In genomic region chr17:28709552-28710290, GRCm38 (mm10) we compare ENCODE assay signal across 13 mouse cellular contexts. TPM values are rescaled to one million over a fixed set of nuclear protein-coding genes. Genes with fewer than 3 reads are reported as not detected.
DNase-seq lines count a peak whose midpoint lies in the region; ATAC-seq lines count a peak whose summit lies in the region.
"Had no signal": no experiment of that assay in that cellular context is flagged by ENCODE, and none has a peak within 500 bp of the region (broad histone marks: within the 10 kb centered on the region; RNA-seq: fewer than 3 reads in every experiment).

No protein-coding gene starts in this region.

- no peaks in the 10 kb centered on the region for H3K9me3 ChIP-seq in kidney, embryonic 16.5 days (ENCODE audit: low read length)
- H3K9me3 ChIP-seq in heart, embryonic 10.5 days: no peaks in the 10 kb centered on the region
- H3K9me3 ChIP-seq: heart, embryonic 15.5 days had no signal

- no peak for DNase-seq in kidney, adult 18-20 months
- peak; percentile 35 to 39 for DNase-seq in B cell, adult 2 months
- DNase-seq in embryo, embryonic 10.5 days (ENCODE audit: low spot score): no peak
- DNase-seq in heart, embryonic 10.5 days (ENCODE audit: low spot score): no peak
- no peak for DNase-seq in left cerebral cortex, adult 9 months (ENCODE audit: low spot score in 2 of 2)
- DNase-seq: forebrain, postnatal 0 days; kidney, postnatal 10 days; left cerebral cortex, postnatal 4 days had no signal

- no peak overlapping the region for H3K4me3 ChIP-seq in kidney, embryonic 16.5 days (ENCODE audit: low read length)
- no peak overlapping the region for H3K4me3 ChIP-seq in heart, embryonic 10.5 days
- H3K4me3 ChIP-seq: heart, embryonic 15.5 days had no signal

- ATAC-seq in kidney, embryonic 16.5 days (ENCODE audit: low FRiP score, low TSS enrichment): peak; percentile 9; the same call in 1 of the 2 replicates
- ATAC-seq in granulocyte monocyte progenitor cell, adult 5-6 weeks (replicated peaks; ENCODE audit: poor library complexity, severe bottlenecking): peak; percentile 68
- peak; percentile 66 for ATAC-seq in megakaryocyte progenitor cell, adult 5-6 weeks (replicated peaks; ENCODE audit: poor library complexity)
- ATAC-seq: forebrain, postnatal 0 days; midbrain, embryonic 16.5 days had no signal

- peaks cover 11% of the 10 kb centered on the region for H3K36me3 ChIP-seq in kidney, embryonic 16.5 days (ENCODE audit: insufficient read depth, low read length)
- H3K36me3 ChIP-seq in heart, embryonic 10.5 days: peaks cover 15% of the 10 kb centered on the region

- H3K4me1 ChIP-seq in kidney, embryonic 16.5 days (ENCODE audit: insufficient read depth, low read length): peaks cover 31% of the 10 kb centered on the region
- peaks cover 39% of the 10 kb centered on the region for H3K4me1 ChIP-seq in heart, embryonic 10.5 days

- no peaks in the 10 kb centered on the region for H3K27me3 ChIP-seq in kidney, embryonic 16.5 days (ENCODE audit: insufficient read depth, low read length)
- H3K27me3 ChIP-seq in heart, embryonic 10.5 days (ENCODE audit: insufficient read depth, poor library complexity, severe bottlenecking): no peaks in the 10 kb centered on the region
- H3K27me3 ChIP-seq: heart, embryonic 15.5 days had no signal

- no peak overlapping the region; the same call in 1 of the 2 replicates for H3K27ac ChIP-seq in kidney, embryonic 16.5 days (ENCODE audit: low read length)
- no peak overlapping the region for H3K27ac ChIP-seq in heart, embryonic 10.5 days
- H3K27ac ChIP-seq: heart, embryonic 15.5 days had no signal

- H3K4me2 ChIP-seq in kidney, embryonic 16.5 days (replicated peaks; ENCODE audit: low read depth, low read length): no peak overlapping the region
- H3K4me2 ChIP-seq: heart, embryonic 15.5 days had no signal

- WGBS in kidney, embryonic 16.5 days: 81% methylated on average over 8 of the region's 8 CpGs
- WGBS in heart, embryonic 10.5 days: 83% methylated on average over 8 of the region's 8 CpGs

- H3K9ac ChIP-seq in kidney, embryonic 16.5 days (replicated peaks; ENCODE audit: low read length): no peak overlapping the region
- H3K9ac ChIP-seq: forebrain, postnatal 0 days; heart, embryonic 15.5 days had no signal

RNA-seq across cellular contexts. Expression of gene AC170998.1, which starts 16.2 kb away (rescaled TPM):
- polyA plus RNA-seq in kidney, embryonic 16.5 days (2015; fragmentation: Nextera tagmentation; extraction: Ambion mirVana): 1.8 and 4.2 TPM in 2 replicates
- total RNA-seq in granulocyte monocyte progenitor cell, adult 5-6 weeks (2014; fragmentation: Nextera tagmentation): 10.5 and 19.9 TPM in 2 replicates
- 1.3 and 3.2 TPM in 2 replicates for total RNA-seq in granulocyte monocyte progenitor cell, adult 5-6 weeks (2017)
- 4.3 and 6.5 TPM in 2 replicates for total RNA-seq in megakaryocyte progenitor cell, adult 5-6 weeks (2015)
- 1.1 and 5.1 TPM in 2 replicates for total RNA-seq in megakaryocyte progenitor cell, adult 5-6 weeks (2017)
- polyA plus RNA-seq in heart, embryonic 10.5 days (2016; fragmentation: Nextera tagmentation; extraction: Ambion mirVana): 2.6 and 3.2 TPM in 2 replicates

RNA-seq across cellular contexts. Expression of gene Mapk14, which starts 18.6 kb away (rescaled TPM):
- 42.6 and 44.3 TPM in 2 replicates for polyA plus RNA-seq in kidney, embryonic 16.5 days (2015; fragmentation: Nextera tagmentation; extraction: Ambion mirVana)
- total RNA-seq in granulocyte monocyte progenitor cell, adult 5-6 weeks (2014; fragmentation: Nextera tagmentation): 123 and 141 TPM in 2 replicates
- 101 and 156 TPM in 2 replicates for total RNA-seq in granulocyte monocyte progenitor cell, adult 5-6 weeks (2017)
- total RNA-seq in megakaryocyte progenitor cell, adult 5-6 weeks (2015): 111 TPM in 2 replicates
- 100 and 110 TPM in 2 replicates for total RNA-seq in megakaryocyte progenitor cell, adult 5-6 weeks (2017)
- 34.3 and 48.9 TPM in 2 replicates for polyA plus RNA-seq in heart, embryonic 10.5 days (2016; fragmentation: Nextera tagmentation; extraction: Ambion mirVana)

RNA-seq across cellular contexts. Expression of gene Slc26a8, which starts 19.7 kb away (rescaled TPM):
- 0.46 and 0.53 TPM in 2 replicates for polyA plus RNA-seq in kidney, embryonic 16.5 days (2015; fragmentation: Nextera tagmentation; extraction: Ambion mirVana)
- 3.8 TPM in 1 of 2 replicates, not detected in the other for total RNA-seq in granulocyte monocyte progenitor cell, adult 5-6 weeks (2014; fragmentation: Nextera tagmentation)
- total RNA-seq in granulocyte monocyte progenitor cell, adult 5-6 weeks (2017): 0.93 and 2.5 TPM in 2 replicates
- 1.3 and 3.0 TPM in 2 replicates for total RNA-seq in megakaryocyte progenitor cell, adult 5-6 weeks (2015)
- total RNA-seq in megakaryocyte progenitor cell, adult 5-6 weeks (2017): 0.21 and 1.5 TPM in 2 replicates
- 0.15 and 0.34 TPM in 2 replicates for polyA plus RNA-seq in heart, embryonic 10.5 days (2016; fragmentation: Nextera tagmentation; extraction: Ambion mirVana)

RNA-seq across cellular contexts. Expression of gene Mapk13, which starts 59.4 kb away (rescaled TPM):
- polyA plus RNA-seq in kidney, embryonic 16.5 days (2015; fragmentation: Nextera tagmentation; extraction: Ambion mirVana): 52.5 and 57.2 TPM in 2 replicates
- 1.8 and 2.0 TPM in 2 replicates for total RNA-seq in granulocyte monocyte progenitor cell, adult 5-6 weeks (2014; fragmentation: Nextera tagmentation)
- 0.88 and 3.4 TPM in 2 replicates for total RNA-seq in granulocyte monocyte progenitor cell, adult 5-6 weeks (2017)
- total RNA-seq in megakaryocyte progenitor cell, adult 5-6 weeks (2015): 1.3 and 2.2 TPM in 2 replicates
- total RNA-seq in megakaryocyte progenitor cell, adult 5-6 weeks (2017): 1.1 and 4.8 TPM in 2 replicates
- polyA plus RNA-seq in heart, embryonic 10.5 days (2016; fragmentation: Nextera tagmentation; extraction: Ambion mirVana): 5.3 and 13.6 TPM in 2 replicates

Comparison
In these comparisons a context has a peak if more than half of its experiments do, and no peak if none do; other contexts are left out.
1. ATAC-seq: peak in every context shown above with its lines; median percentile 68 in granulocyte monocyte progenitor cell, adult 5-6 weeks; 66 in megakaryocyte progenitor cell, adult 5-6 weeks; 9 in kidney, embryonic 16.5 days.
2. DNase-seq: peak in B cell, adult 2 months (2 of 2); none in kidney, adult 18-20 months (single experiment), embryo, embryonic 10.5 days (single experiment), heart, embryonic 10.5 days (single experiment) and left cerebral cortex, adult 9 months (0 of 2).